Mouse (Mus musculus) embryo, embryonic 11 days (tissue): Measurements from ENCODE around the gene Impg2.

ENCODE experiments used
- DNase-seq: peaks from one replicate; pipeline ENCODE4 v3.0.0-alpha.2; 2015

Impg2 gene

DNA sequence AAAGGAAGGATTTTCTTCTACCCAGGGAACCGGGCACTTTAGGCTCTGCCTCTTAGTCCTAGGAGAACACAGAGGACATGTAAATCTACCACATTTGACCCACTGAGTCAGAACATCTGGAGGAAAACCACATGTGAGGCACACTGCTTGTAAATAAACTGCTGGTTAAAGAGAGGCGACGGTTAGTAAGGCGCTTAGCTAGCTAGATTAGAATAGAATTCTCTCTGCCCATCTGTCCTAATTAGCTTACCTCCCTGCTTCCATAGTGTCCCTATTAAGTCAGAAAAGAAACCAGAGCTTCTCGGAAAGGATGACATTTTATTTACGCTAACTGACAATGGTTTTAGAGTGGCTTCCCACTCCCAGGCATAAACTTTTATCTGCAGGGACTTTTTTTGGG, at the start of gene Impg2:
Impg2 (plus strand) TSS at position 263 of the 400 bp plus-strand sequence.
- DNase-seq, result no peak

DNA sequence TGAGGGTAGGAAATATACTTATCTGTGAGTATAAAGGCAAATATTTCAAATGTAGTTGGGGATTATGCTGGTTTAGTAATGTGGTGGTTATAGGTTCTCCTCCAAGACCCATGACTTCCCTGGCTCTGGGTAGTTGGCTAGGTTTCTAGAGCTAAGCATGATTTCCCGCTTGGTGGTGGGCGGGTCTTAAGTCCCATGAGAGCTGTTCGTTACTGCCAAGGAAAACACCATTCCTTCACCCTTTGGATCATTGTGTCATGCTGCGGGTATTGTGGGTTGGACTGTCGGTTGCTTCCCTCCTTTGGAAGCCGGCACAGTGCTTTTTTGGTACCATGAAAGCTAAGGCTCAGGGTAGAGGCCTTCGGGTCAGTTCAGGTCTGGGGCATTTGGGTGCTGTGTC, 40.6 kb upstream of the Impg2 start:
- no peak for DNase-seq

DNA sequence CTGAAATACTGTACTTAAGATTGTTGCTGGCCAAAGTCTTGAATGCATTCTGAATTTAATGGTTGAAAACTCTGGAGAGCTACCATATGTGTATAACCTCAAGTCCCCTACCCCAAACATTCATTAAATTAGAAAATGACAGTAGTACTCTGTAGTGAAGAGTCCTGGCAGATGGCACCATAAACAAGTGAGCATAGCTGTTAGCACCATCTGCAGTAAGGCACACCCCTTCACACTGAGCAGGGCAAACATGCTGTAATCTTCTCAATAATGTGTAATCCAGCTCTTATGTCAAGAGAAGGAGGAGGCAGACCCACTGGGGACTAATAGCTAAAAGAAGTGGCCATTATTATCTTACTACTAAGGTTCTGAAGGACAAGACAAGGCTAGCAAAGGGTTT, 33.9 kb upstream of the Impg2 start:
- DNase-seq, result no peak

DNA sequence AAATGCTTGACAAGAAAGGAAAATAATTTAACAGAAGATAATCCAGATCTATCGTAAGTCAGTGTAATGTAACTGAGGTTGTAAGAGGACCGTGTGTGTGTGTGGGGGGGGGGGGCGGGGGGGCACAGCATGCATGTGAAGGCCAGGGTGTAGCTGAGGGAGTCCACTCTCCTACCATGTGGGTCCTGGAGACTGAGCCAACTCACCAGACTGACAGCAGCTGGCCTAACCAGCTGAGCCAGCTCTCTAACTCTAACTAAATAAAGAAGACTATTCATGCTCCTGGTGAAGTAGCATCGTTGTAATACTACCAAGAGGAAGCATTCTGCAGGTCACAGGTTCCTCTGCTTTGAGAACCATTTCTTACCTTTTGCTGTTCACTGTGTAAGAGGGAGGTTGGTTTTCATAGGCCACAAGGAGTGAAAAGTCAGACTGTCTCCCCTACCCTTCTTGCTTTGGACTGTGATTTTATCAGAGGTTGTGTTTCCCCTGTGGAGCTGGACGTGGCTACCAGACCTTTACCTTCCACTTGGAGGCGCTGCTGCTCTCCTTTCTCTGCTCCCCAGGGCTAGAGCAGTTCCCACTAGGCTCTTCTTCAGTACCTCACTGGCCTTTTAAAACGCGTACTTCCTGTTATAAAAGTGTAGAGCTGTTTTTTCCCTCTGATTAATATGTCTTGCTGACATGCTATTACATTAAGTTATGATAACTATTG, 28.1 kb upstream of the Impg2 start:
- DNase-seq, result peak; percentile 22

DNA sequence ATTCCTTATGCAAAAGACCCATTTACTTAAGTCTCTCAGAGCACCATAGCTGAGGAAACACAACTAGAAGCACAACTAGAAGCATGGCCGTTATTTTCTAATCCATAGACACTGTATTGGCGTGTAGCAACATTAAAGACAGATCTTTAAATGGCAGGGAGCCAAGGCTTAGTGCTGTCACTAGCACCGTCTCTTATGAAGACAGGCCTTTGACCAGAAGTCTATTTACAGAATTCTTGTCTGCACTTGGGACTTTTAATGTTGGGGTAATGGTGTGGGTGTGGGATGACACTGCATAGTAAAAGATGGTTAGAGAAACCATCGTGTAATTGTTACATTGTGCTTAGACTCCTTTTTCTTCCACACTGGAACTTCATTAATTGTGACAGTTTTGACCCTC, 17.2 kb upstream of the Impg2 start:
- DNase-seq, result no peak

DNA sequence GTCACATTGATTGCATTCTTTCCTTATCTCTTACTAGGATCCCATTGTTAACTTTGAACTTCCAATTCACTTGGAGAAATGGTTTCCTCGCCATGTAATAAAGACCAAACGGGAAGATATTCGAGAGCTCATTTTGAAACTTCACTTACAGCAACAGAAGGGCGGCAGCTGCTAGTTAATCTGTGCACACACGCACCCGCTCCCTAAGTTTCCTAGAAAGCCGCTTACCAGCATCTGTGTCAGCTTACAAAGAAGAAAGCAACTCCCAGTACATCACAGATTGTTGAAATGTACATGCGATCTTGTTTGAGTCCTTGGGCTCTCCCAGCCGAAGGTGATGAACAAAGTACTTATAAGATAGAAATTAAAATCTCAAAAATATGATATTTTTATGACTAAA, 15.9 kb upstream of the Impg2 start:
- no peak for DNase-seq

DNA sequence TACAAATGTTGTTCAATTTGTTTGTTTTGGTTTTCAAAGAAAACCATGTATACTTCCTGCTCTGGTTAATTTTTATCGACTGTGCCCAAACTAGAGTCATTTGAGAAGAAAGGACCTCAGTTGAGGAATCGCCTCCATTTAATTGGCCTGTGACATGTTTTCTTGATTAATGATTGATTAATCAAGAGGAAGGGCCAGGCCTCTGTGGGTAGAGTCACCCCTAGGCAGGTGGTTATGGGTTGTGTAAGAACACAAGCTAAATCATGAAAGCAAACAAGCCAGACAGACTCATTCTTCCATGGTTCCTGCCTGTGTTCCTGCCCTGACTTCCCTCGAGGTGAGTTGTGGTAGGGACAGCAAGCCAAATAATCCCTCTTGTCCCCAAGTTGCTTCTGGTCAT, 8.6 kb downstream of the Impg2 start:
- DNase-seq, result no peak

DNA sequence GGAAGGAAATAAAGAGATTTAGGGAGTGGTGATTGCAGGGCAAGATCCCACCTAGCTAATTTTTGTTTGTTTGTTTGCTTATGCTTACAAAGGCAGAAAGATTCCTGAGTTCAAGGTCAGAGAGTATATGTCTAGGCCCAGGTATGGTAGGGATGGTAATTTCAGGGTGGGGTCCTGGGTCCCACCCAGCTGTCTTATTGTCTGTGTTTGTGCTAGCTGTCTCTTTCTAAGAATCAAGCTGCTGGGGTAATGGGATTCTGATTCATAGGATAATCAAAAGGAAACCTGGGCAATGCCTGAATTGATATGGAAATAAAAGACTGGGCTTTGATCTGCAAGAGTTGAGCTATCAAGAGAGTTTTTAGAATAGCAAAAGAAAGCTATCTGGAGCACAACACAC, 23.6 kb downstream of the Impg2 start:
- DNase-seq, result no peak

DNA sequence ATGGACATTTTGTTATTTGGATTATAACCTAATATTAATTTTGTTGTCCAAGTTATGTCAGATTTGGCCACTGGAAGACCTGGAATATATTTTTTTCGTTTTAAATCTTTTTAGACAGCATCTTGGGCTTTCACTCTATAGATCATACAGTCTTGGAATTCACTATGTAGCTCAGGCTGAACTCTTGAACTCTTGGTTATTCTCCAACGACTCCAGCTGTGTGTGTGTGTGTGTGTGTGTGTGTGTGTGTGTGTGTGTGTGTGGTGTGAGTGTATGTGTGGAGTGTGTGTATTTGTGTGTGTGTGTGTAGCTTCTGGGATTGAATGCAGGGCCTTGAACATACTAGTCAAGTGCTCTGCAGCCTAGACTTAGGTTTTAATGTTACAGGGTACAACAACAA, 25.3 kb downstream of the Impg2 start:
- DNase-seq, result no peak

DNA sequence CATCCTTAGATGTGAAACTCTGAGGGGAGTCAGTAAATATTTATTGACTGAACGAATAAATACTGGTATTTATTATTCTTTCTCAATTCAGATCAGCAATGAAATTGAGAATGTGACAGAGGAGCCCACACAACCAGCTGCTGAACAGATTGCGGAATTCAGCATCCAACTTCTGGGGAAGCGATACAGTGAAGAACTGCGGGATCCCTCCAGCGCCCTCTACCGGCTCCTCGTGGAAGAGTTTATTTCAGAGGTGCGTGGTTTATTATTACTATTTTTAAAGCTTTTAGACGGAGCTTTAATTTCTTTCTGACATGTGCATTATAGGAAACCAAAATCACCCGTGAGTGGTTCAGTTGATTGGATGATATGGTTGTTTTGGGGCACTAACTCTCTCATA, 27.2 kb downstream of the Impg2 start:
- DNase-seq, result peak; percentile 19

DNA sequence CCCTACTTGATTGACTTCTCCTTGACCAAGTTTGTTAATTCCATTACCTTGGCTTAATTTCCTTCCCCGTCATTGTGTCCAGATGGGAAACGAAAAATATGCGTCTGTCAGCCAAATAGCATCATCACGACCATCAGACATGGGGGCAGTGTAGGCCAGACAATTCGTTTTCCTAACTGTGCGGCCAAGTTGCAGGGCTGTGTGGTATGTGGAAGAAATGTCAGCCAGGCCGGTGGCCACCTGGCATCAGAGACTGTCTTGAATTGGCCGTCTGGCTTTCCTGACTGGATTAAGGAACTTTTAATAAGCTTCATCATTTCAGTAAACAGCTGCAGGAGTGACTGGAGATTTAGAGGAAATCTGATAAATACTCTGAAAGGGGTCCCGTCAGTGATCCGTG, 28.6 kb downstream of the Impg2 start:
- no peak for DNase-seq

DNA sequence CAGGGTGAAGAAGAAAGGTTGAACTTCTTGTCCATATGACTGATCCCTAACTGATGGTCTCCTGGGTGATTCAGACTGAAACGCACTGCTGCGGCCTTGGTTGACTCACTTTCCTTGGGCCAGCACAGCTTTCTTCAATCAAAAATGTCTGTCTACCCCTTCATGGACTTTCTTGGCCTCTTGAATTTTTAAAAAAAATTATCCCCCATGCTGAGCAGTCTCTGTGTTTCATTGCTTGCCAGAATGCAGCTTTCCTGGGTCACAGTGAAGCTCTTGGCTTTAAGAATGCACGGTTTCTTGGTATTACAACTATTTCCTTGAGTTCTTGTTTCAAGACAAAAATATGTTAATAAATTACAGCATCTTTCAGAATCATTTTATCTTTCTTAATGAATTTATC, 41.9 kb downstream of the Impg2 start:
- DNase-seq, result no peak

DNA sequence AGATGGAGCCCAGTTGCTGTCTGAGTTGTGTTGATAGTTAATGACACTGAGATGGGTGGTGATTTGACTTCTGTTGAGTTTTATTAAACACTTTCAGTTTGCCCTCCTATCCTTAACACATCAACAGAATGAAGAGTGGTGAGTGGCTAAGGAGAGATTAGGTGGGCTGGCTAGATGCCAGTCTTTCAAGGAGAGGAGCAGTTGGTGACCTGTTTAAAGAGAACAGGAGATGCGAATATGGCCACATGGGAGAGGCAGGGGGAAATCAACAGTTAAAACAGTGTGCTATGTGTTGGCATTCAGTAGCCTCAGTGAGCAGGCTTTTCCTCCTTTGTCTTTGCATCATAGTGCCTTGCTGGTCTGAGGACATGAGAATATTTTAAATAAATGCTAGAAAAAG, 69.8 kb downstream of the Impg2 start:
- no peak for DNase-seq

DNA sequence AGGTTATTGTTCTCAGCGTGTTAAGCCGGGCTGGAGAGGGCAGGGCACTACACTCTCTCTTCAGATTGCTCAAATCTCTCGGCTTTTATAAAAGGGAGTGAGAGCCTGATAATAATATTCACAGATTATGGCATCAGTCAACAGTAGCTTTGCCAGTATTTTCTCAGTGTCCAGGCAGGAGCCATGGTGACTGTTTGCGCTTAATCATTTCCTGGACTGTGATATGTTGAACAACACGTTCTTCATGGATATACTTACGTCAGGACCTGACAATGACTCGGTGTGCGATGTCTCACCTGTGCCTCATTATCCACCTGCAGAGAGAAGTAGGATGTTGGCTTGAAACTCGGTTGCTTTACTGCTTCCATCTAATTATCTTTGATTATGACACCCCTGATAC, 74.9 kb downstream of the Impg2 start:
- DNase-seq, result no peak

DNA sequence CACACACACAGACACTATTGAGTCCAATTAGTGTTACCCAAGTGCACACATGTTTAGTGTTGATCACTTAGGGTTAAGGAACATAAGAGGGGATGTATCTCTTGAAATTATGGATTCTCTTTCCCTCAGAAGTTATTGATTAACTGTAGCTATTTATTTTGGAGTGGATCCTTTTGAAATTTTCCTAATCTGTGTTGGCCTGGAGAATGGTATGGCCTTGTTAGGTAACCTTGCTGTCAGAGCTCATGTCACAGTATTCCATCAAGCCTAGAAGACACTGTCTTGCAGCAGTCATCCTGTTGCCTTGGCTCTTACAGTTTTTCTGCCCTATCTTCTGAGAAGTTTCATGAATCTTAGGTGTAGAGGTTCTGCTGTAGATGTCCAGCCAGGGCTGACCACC, 75.6 kb downstream of the Impg2 start:
- no peak for DNase-seq

DNA sequence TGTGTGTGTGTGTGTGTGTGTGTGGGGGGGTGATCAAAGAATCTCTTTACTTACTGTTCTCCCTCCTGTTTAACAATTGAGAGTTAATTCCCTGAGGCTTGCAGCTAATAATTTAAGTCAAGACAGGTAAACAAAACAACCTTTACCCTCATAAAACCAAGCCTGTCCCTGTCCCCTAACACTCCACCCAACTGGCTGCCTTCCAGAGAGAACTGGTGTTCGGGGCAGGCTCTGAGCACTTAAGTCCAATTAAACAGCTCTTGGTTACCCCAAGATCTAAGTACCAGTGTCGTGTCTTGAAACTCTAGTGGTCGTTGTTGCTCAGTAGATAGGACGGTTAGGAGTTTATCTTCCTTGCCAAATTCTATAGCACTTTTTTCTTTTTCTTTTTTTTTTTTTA, 77.2 kb downstream of the Impg2 start:
- no peak for DNase-seq

DNA sequence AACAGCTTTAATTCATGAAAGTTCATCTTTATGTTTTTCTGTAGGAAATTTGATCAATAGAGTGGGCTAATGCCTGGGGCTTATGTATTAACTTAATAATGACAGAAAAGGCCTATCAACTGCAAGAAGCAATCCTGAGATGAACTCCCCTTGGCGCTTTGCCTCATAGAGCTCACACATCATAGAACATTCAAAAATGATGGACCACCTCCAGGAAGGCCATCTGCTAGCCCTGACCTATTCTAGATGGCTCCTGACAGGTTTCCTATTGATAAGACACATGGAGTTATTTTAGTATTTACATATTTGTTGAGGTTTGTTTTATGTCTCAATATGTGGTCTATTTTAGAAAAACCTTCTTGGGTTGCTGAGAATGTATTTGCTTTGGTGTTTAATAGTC, 79.2 kb downstream of the Impg2 start:
- DNase-seq, result no peak

DNA sequence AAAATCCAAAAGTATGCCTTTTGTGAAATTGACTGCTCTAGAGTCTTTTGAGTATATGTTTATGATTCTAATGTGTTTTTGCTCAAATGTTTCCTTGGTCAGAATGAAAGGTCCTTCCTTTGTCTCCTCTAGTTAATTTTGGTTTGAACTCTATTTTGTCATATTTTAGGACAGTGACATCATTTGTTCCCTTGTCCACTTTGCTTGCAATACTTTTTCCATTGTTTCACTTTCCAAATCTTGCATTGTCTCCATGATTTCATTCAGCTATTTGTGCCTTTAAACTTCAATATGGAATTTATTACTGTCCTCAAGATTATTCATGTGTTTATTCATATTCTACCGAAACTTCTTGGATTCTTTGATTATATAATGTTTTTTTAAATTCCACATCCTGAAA, 79.8 kb downstream of the Impg2 start:
- DNase-seq, result no peak

DNA sequence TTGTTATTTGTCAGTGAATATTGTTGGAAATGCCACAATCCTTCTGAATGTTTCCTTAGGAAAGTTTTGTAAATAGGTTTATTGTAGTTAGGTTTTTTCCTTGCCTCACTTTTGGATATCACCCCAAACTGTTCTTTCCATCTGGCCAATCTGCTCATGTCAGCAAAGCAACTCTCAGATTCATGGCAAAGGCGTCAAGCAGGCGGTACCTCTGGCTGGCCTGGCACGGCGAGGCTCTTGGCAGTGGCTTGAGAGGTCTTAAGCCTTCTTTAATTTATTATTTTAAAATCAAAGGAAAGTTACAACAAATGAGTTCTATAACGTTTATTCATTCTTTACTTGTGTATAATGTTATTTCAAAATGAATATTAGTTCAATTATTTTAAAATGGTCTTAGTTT, 82.0 kb downstream of the Impg2 start:
- DNase-seq, result no peak

DNA sequence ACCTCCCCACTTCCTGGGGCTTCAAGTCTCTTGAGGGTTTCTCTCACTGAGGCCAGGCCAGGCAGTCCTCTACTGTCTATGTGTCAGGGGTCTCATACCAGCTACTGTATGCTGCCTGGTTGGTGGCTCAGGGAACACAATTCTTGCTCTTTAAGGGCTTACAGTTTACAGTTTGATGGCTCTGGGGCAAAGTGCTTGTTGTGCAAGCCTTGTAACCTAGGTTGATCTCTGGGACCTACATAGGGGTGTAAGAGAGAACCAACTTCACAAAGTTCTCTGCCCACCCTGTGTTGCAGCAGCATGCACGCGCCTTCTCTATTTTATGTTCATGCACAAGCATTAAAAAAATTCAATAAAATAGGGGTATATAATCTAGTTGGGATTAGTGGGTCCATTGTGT, 82.9 kb downstream of the Impg2 start:
- no peak for DNase-seq

DNA sequence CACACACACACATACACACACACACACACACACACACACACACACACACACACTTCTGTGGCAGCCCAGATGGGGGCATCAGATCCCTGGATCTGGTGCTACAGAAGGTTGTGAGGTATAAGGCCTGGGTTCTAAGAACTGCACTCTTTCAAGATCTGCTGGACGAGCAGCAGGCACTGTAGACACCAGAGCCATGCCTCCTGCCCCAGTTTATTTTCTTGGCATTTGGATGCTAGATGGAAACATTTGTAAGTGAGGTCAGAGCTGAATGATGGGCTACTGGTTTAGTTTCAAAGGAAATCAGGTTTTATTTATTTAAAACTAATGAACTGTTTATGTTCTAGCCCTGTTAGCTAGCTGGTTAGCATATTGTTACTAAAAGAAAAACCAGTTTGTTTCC, 90.8 kb downstream of the Impg2 start:
- no peak for DNase-seq

DNA sequence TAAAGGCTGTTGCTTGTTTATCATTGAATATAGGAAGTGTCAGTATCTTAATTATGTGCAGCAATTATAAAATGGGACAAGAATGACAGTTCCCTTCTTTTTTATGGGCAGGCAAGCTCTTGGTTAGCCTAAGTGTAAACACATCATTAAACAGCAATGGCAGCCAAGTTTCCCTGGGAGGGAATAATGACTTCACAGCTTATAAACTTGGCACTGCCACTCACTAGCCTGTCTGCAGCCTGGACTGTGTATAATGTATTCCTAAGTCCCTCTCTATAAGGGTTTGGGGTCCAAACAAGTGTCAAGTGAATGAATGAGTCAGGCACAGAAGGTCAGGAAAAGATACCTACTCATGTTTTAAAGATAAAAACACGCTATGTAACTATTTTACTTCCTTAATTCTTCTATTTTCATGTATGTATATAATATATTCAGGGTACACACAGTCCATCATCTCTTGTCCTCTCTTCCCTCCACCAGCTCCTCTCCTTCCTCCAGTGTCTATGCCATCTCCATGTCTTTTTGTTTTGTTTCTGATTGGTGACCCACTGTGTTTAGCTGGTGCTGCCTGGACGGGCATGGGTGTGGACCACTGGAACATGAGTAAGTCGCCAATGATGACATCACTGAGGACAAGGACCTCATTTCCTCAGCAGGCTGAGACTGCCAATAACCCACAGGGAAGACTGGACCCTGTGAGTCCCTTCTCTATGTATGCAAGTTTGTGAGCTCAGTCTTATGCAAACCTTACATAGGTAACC, 92.0 kb downstream of the Impg2 start:
- no peak for DNase-seq

DNA sequence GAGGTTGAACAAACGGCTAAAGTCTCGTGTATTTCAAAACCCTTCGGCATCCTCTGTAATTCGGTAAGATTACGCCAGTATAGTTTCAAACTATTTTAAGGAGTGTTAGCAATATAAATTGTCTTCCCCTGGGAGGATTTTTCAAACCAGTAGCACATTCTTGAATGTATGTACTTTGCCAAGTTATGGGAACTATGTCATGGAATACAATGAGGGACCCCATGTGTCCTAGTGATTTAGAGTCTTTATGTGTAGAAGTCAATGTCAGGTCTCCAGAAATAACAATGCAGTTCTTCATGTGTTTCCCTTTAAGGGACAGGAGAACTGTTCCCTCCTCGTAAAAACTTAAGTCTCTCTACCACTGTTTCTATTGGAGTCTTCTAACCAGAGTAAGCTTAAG, 94.1 kb downstream of the Impg2 start:
- DNase-seq, result no peak

DNA sequence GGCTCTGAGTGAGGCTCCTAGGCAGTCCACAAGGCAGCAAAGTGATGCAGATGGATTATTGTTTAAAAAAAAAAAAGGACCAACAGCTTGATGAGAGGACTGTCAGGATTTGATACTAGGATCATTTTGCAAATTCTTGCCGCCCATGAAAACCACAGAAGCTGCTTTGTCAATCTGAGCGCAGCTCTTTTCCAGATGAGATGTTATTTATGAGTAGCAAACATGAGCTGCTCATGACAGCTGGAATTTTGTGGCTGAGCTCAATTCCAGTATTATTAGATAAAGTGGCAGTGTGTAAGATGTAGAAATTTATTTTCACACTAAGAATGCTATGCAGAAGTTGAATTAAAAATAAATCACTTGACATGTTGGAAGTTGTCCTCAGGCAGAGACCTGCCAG, 94.7 kb downstream of the Impg2 start:
- no peak for DNase-seq

DNA sequence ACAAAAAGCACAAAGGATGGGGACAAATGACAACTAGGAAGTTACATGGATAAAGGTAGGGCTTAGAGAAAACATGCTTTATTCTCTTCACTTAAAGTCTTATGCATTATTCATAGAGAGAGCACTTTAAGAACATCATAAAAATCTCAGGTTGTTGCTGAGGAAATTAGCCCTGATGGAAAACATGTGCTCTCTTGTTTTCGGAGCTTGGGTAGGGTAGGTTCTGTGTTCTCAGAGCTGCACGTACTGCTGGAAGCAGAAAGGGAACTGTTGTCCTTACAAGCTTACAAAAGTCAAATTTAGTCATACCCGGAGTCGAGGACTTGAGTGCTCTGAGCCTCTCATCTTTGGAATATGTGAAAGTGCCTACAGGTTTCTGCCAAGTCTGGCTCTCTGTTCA, 98.9 kb downstream of the Impg2 start:
- no peak for DNase-seq
